Mouse (Mus musculus): ENCODE results near the gene Gm49711.

- TF ChIP-seq CTCF (IDR thresholded peaks at IDR 0.05; ENCODE audit: borderline replicate concordance, insufficient read depth, low read length), result no peak
- no peak for TF ChIP-seq POLR2A (IDR thresholded peaks at IDR 0.05; ENCODE audit: low read depth, low read length)
Measured at GRCm38 (mm10) chr16:92141021-92141420, 82.9 kb downstream of the Gm49711 start.

Data from embryonic fibroblast, embryonic 13.5 days (primary cell).